Mouse (Mus musculus): ENCODE measurements around the gene Rpl19. TPM values are rescaled to one million over a fixed set of nuclear protein-coding genes. Genes with fewer than 3 reads are reported as not detected.
A peak's percentile ranks its signal among the peaks of the same experiment; 100 is the strongest.

Rpl19 gene
- total RNA-seq, 2 experiments from 2014 or later, result 1,858 to 3,567 TPM

DNA sequence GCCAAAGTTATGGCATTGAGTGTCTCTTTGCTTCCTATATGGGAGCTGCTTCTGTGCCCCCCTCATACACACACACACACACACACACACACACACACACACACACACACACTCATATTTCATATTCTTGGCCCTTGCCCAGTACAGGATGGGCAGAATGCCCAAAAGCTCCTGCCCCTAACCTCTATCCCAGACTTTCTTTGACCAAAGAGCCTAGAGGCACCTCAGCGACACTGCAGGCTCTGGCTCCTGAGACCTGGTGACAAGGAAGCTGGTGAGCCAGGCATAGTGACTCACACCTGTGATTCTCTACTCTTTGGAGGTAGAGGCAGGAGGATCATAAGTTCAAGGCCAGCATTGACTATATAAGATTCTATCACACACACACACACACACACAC lies 5.8 kb upstream of the Rpl19 start:
- no peak for ATAC-seq (replicated peaks; ENCODE audit: poor library complexity, severe bottlenecking)

DNA sequence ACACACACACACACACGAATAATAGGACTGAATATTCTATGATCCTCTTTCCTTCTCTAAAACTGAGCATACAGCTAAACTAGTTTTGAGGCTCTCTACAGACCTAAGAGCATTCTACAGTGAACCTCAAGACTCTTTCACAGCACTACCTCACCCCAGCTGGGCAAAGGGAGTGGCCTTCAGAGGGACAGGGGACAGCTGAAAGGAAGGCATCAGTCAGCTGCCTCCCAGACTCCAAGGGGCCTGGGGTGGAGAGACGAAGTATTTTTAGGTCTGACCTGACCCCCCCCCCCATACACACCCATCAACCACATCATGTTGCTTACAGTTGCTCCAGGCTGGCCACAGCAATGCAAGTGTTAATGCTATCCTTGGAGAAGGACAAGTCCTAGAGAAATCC lies 5.4 kb upstream of the Rpl19 start:
- ATAC-seq (replicated peaks; ENCODE audit: poor library complexity, severe bottlenecking), result no peak

DNA sequence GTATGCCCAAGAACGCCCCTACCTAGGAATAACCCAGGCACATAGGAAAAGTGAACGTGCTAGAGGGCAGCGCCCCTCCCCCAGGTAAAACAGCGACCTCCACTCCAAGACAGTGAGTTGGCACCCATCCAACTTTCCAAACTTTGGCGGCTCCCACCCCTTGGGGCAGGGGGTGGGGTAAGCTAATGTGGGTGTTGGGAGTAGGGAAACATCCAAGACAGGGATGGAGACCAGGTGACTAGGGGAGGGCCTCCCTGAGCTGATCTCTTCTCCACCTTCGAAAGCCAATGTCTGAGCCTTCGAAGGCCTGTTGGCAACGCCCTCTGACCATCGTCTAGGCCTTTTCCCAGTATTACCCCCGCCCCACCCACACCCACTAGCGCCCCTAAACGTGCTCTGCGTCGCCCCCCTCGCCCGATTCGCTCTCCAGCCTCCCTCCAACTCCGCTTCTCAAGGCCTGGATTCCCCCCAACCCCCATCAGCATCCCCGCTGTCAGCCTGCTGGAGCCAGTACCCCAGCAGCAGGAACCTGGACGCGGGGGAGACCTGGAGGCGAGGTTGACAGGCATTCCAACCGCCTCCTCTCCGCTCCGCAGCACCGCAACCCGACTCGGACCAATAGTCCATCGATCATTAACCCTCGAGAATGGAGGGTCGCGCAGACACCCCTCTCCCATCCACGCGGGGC lies 4.8 kb upstream of the Rpl19 start:
- ATAC-seq (replicated peaks; ENCODE audit: poor library complexity, severe bottlenecking), result no peak

DNA sequence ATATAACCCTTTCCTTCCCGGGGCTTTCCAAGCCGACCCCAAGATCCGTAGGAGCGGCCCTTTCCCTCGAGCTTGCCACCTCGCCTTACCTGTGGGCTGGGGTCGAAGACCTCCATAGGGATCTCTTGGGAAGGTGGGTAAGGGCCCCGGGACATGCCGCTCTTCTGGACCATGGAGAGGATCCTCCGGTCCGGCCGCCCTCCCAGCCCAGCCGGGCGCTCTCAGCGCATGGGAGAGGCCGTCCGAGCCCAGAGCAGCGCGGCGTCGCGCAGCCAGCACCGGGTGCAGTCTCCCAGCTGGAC lies 4.3 kb upstream of the Rpl19 start:
- no peak for ATAC-seq (replicated peaks; ENCODE audit: poor library complexity, severe bottlenecking)

DNA sequence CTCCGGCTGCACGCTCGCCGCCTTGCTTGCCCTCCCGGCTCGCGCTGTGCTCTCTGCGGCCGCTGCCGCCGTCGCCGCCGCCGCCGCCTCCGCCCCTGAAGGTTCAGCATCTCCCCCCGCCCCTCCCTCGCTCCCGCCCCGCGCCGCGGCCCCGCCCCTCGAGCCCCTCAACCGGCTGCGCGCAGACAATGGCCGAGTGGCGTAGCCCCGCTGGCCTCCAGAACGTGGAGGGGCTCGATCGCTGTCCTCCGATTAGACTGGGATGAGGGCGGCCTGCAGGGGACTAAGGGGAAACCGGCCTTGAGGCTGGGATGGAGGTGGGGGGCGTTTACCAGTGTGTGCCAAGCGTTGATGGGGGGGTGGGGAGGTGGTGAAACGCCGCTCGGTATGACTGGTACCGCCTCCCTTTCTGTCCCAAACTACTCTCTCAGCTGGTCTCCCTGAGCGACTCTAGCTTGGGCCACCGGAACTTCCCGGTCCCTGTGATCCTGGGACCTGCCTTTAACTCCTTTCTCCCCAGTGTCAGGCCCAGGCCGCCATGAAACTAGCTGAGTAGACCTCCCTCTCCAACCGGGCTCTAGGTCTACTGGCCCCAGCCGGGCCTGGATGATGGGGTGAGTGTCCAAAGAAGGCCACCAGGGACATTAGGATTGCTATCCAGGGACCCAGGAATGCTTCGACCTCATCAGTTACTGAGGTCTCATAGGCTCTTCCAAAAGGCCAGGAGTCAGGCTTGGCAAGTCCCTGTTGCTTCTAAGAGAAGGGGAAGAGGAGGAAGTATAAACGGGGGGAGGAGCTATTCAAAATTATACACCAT lies 3.7 kb upstream of the Rpl19 start, which contains the start of gene Cacnb1:
Cacnb1 (minus strand) TSS at position 480 of the 817 bp plus-strand sequence.
- peak; percentile 31 for ATAC-seq (replicated peaks; ENCODE audit: poor library complexity, severe bottlenecking)

DNA sequence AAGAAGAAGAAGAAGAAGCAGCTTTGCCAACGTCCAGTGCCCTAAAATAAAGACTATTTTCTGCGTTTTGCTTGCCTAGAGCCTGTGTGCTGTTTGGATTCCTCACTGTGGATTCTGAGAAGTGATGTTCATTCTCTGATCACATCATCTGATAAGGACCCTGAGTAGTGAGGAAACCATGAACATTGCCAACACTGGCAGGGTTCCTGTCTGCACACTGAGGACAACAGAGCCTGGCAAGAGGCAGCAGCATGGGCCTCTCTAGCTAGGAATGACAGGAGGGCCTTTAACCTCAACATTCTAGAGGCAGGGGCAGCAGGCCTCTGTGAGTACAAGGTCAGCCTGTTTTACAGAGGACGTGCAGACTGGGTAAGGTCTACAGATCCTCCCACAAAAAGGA lies 2.0 kb upstream of the Rpl19 start:
- no peak for ATAC-seq (replicated peaks; ENCODE audit: poor library complexity, severe bottlenecking)

DNA sequence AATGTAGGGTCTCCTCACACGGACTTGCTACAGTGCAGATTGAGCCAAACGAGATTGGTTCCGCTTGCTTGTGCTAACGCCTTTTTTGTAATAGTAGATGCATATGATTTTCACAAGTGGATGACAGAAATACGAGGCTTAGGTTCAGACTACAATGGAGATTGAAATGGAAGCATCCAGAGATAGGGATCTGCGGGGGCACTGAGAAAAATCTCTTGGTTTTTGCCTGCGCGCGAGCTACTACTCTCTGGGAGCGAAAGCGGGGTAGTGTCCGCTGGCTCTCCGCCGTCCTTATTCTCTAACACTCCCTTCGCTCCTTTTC lies 301 bp upstream of the Rpl19 start:
- ATAC-seq (replicated peaks; ENCODE audit: poor library complexity, severe bottlenecking), result no peak

DNA sequence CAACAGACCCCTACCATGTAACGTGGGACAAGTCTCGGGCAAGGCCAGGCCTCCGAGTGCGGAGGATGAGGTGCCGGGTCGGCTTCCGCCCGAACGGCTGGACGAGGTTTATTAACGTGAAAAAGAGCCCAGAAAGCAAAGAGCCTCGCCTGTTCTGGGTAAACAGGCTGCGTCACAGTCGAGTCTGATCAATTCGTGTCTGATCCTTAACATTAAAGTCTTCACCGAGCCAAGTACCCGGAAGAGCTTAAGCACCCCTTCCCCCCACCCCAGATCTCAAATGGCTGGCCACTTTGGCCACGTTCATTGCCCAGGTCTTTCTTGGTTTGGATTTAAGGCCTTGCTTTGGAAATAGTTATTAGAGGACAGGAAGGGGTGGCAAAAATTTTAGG lies 783 bp downstream of the Rpl19 start:
- no peak for ATAC-seq (replicated peaks; ENCODE audit: poor library complexity, severe bottlenecking)

DNA sequence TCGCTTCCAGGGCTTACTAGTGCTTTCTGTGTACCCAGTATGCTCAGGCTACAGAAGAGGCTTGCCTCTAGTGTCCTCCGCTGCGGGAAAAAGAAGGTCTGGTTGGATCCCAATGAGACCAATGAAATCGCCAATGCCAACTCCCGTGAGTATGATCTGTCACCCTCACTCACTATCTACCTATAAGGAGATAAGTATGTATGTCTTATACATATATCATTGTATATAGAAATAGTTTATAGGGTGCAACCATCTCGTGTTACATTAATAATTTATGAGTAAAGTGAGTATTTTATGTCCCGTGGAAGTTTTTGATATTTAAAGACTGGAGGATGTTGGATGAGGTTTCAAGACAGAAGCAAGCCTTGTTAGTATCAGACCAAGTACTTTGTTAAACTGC lies 1.3 kb downstream of the Rpl19 start:
- ATAC-seq (replicated peaks; ENCODE audit: poor library complexity, severe bottlenecking), result no peak

DNA sequence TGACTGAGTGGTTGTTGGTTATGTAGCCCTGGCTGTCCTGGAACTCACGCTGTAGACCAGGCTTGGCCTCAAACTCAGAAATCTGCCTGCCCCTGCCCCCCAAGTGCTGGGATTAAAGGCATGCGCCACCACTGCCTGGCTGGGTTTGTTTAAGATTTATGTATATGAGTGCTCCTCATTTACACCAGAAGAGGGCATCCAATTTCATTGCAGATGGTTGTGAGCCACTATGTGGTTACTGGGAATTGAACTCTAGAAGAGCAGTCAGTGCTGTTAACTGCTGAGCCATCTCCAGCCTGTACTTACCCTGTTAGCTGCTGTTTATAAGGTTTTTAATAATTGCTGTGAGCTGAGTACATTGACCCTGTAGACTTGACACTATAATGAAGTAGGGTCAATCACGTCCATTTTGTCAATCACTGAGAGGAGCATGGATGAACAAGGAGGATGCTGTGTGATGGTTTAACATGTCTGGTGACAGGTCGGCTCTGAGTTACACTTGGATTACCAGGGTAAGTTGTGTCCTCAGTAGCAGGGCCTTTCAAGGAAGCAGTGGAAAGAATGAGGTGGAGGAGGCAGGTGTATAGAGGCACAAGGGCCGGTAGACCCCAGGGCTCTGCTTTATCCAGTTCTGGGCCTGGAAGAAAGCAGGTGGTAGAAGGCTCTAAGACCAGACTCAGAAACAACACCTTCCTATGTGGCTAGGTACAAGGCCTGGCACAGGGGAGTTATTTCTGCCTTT lies 4.4 kb downstream of the Rpl19 start:
- ATAC-seq (replicated peaks; ENCODE audit: poor library complexity, severe bottlenecking), result no peak

DNA sequence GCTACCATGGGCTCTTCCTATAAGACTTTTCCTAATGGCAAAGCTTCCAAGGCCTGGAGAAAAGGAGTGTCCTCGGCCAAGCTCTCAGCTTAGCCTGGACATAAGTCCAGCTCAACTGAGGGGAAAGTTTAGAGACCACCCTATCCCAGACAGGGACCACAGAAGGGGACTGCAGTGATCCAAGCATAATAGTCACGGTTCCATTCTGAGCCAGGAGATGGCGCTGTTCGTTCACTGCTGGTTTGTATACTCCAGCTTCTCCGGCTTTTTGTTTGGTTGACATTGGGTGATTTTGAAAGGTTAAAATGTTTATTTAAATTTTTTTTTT lies 4.9 kb downstream of the Rpl19 start:
- 0 out of 2 replicates have a peak, but pooled peaks have one; percentile 40 for ATAC-seq (replicated peaks; ENCODE audit: poor library complexity, severe bottlenecking)

DNA sequence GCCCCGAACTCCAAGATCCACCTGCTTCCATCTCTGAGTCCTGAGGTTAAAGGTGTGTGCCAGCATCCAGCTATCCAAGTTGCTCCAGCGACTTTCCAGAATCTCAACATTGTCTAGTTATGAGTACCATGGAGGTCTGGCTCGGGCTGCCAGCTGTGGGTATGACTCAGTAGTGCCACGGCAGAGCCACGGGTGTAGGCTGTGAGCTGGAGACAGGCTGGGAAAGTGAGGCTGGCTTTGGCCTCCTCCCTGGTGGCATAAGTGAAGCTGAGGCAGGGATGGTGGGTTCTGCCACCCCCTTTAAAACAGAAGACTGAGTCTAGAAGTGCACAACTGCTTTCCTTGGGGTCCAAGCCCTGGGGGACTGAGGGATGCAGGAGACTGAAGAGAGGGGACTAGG lies 7.6 kb downstream of the Rpl19 start:
- no peak for ATAC-seq (replicated peaks; ENCODE audit: poor library complexity, severe bottlenecking)

DNA sequence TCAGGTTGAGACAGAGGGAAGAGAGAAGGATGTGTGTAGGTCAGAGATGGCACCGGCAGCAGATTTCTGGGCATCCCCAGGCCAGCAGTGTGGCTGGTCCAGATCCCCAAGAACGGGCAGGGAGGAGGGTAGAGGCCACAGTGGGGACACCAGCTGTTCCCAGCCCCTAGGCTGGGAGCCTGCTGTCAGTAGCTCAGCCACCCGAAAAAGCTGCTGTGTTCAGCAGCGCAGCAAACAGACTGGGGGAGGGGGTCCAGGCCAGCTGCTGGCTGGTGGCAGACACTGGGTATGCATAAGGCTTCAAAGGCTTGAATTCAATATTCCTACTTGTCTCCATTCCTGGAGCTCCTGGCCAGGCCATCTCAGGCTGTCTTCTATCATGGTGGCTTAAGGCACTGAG lies 8.3 kb downstream of the Rpl19 start:
- no peak for ATAC-seq (replicated peaks; ENCODE audit: poor library complexity, severe bottlenecking)

DNA sequence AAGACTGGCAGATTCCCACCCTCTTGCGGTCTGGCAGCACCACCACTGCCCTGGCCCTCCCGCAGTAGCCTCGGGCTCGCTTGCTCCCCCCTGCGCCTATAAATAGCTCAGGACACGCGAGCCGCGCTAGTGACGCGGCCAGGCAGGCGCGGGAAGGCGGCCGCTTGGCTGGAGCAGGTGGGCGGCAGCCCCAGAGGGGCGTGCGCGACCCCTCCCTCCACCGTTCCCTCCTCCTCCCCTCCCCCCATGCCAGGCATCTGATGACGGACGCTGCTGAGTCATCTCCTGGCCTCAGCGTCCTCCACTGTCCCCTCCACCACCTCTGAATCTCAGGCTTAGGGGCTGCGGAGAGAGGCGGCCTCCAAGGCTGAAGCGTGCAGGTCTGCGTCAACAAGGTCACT lies 9.5 kb downstream of the Rpl19 start:
- ATAC-seq (replicated peaks; ENCODE audit: poor library complexity, severe bottlenecking), result peak; percentile 48

DNA sequence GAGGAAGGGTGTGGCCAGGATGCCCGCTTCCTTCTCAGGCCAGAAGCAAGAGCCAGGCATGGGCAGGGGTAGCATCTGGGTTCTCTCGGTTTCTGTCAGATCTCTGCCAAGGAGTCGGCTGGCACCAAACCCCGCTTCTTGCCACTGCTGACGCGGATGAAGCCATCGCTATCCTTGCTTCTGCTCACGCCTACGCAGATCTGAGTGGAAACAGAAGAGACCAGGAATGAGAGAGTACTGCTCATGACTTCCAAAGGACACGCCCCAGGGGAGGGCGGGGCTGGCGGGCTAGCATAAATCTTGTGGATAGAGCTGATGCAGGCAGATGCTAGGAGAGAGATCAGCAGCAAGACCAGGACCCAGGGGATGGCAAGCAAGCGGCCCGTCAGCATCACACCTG lies 11.4 kb downstream of the Rpl19 start:
- no peak for ATAC-seq (replicated peaks; ENCODE audit: poor library complexity, severe bottlenecking)

DNA sequence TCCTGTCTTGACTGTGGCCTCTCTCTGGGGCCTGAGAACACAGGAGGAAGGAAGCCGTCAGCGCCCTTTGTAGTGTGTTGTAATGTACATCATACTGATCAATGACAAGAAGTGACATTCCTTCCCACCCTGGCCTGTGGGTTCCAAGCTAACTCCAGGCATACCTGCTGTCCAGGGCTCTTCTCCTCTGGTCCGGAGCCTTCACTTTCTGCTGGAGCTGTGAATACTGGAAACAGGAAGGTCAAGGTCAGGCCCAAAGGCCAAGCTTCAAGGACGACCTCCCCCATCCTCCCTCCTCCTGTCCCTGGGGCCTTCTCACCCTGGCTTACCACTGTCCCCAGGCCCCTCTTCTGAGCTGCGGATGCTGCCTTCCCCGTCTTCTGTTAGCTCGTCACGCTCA lies 14.5 kb downstream of the Rpl19 start:
- ATAC-seq (replicated peaks; ENCODE audit: poor library complexity, severe bottlenecking), result no peak; the same call in 1 of the 2 replicates

DNA sequence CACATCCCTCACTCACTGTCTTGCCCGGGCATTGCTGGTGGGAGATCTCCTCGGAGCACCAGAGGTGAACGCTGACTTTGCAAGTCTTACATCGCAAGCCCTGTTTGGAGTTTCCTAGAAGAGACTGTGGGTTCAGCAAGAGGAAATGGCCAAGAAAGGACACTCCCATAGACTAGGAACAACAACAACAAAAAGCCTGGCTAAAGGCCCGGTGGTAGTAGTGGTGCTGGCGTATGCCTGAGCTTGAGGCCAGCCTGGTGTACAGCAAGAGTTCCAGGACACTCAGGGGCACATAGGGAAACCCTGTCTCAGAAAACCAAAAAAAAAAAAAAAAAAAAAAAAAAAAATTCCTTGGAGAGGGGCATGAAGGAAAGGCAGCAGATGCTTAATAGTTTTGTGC lies 16.2 kb downstream of the Rpl19 start:
- ATAC-seq (replicated peaks; ENCODE audit: poor library complexity, severe bottlenecking), result no peak

DNA sequence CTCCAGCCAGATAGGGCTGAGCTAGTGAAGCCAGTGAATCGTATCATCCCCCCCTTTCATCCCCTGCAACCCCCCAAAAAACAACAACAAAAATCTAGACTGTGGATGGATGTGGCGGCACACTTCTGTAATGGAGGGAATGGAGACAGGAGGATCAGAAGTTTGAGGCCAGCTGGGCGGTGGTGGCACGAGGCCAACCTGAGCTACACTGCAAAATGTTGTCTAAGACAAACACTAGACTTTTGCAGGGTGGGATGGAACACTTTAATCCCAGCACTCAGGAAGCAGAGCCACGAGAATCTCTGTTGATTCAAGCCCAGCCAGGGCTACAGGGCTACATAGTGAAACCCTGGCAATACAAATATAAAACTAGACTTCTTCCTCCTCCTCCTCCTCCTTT lies 17.6 kb downstream of the Rpl19 start:
- no peak for ATAC-seq (replicated peaks; ENCODE audit: poor library complexity, severe bottlenecking)

DNA sequence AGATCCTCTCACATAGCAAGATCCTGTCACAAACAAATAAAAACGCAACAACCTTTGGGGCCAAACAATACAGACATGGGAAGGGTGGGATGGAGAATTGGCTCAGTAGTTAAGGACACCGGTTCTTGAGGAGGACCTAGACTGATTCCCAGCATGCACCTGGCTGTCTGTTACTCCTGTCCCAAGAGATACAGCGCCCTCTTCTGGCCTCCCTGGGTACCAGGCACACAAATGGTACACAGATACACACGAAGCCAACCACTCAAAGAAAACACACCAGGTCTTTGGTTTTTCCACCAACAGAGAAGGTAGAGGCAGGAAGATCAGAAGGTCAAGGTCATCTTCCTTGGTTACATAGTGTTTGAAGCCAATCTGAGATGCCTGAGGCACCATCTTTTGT lies 19.1 kb downstream of the Rpl19 start:
- no peak for ATAC-seq (replicated peaks; ENCODE audit: poor library complexity, severe bottlenecking)

DNA sequence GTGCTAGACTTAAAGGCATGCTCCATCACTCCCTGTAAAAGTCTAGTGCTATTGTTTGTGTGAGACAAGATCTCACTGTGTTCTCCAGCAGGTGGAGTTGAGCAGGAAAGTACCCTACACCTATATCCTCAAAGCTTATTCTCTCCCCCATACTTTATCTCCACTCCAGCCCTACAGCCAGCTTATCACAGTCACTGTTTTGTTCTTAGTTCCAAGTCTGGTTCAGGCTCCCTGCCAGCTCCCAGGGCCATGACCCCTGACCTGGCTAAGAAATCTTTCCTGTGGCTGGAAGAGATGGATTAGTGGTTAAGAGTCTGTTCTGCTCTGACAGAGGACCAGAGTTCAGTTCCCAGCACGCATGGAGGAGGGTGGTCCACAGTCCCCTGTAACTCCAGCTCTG lies 20.0 kb downstream of the Rpl19 start:
- ATAC-seq (replicated peaks; ENCODE audit: poor library complexity, severe bottlenecking), result no peak

DNA sequence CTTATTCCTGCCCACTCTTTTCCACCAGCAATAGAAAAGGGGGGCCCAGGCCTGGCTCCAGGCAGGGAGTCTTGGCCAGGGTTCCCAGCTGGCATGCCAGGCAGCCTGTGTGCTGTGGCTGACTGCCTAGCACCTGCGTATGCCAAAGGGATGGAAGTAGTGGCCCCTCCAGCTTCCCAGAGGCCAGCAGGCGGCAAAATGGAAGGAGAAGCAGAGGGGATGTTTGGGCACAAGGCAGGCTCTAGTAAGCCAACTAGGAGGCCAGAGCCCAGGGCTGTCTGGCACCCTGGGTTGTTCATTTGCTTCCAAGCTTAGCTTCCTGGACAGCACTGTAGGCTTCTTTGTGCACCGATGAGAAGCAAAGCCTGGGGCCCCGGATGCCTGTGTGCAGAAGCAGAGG lies 21.2 kb downstream of the Rpl19 start:
- no peak for ATAC-seq (replicated peaks; ENCODE audit: poor library complexity, severe bottlenecking)
